ENCODE assay signal across 22 mouse cellular contexts in genomic region chr15:44134213-44134612, GRCm38 (mm10).
DNase-seq lines count a peak whose midpoint lies in the region; ATAC-seq and TF ChIP-seq lines count a peak whose summit lies in the region.
"Had no signal": no experiment of that assay in that cellular context is flagged by ENCODE, and none has a peak within 500 bp of the region (broad histone marks: within the 10 kb centered on the region; RNA-seq: fewer than 3 reads in every experiment).

No protein-coding gene starts in this region.

- 34% methylated on average over 1 of the region's 1 CpGs for WGBS in hindbrain, postnatal 0 days
- WGBS in hindbrain, embryonic 16.5 days: 61% methylated on average over 1 of the region's 1 CpGs

- no peak overlapping the region for H3K4me3 ChIP-seq in hindbrain, postnatal 0 days (ENCODE audit: low read length)
- no peak overlapping the region for H3K4me3 ChIP-seq in hindbrain, embryonic 16.5 days (ENCODE audit: low read length)
- H3K4me3 ChIP-seq in left cerebral cortex, adult 2 months: no peak overlapping the region
- H3K4me3 ChIP-seq: embryonic facial prominence, embryonic 10.5 days; heart, embryonic 12.5 days; hindbrain, embryonic 10.5 days; kidney, embryonic 15.5 days; limb, embryonic 10.5 days; neural tube, embryonic 15.5 days; stomach, embryonic 15.5 days had no signal

- H3K36me3 ChIP-seq in hindbrain, postnatal 0 days (ENCODE audit: insufficient read depth, low read length): no peaks in the 10 kb centered on the region
- H3K36me3 ChIP-seq in hindbrain, embryonic 16.5 days (ENCODE audit: control insufficient read depth, insufficient read depth, low read length): no peaks in the 10 kb centered on the region
- H3K36me3 ChIP-seq: embryonic facial prominence, embryonic 10.5 days; heart, embryonic 12.5 days; hindbrain, embryonic 10.5 days; kidney, embryonic 15.5 days; limb, embryonic 10.5 days; neural tube, embryonic 15.5 days; stomach, embryonic 15.5 days had no signal

- DNase-seq in cerebellum, postnatal 10 days: peak; percentile 25 to 29
- DNase-seq in cerebellum, adult 11 months: no peak
- peak; percentile 2 for DNase-seq in hindbrain, postnatal 0 days (ENCODE audit: low spot score)
- peak; percentile 3 for DNase-seq in left cerebral cortex, postnatal 4 days
- no peak for DNase-seq in left cerebral cortex, adult 2 months (ENCODE audit: extremely low spot score in 1 of 2, low spot score in 2 of 2)
- DNase-seq in brain, adult 2 months (ENCODE audit: low read depth, low spot score): peak; percentile 2
- DNase-seq: adrenal gland, postnatal 10 days; gastrocnemius, postnatal 25 days; heart, adult 18-20 months; heart, postnatal 10 days; liver; thymus, postnatal 25 days had no signal

- no peak overlapping the region for H3K27ac ChIP-seq in hindbrain, postnatal 0 days
- H3K27ac ChIP-seq in hindbrain, embryonic 16.5 days (ENCODE audit: low read depth, low read length): no peak overlapping the region
- no peak overlapping the region for H3K27ac ChIP-seq in left cerebral cortex, adult 2 months
- H3K27ac ChIP-seq: embryonic facial prominence, embryonic 10.5 days; hindbrain, embryonic 10.5 days; kidney, embryonic 15.5 days; limb, embryonic 10.5 days; neural tube, embryonic 15.5 days; stomach, embryonic 15.5 days had no signal

- TF ChIP-seq CTCF in hindbrain, postnatal 0 days (IDR thresholded peaks at IDR 0.05; ENCODE audit: low read depth): no peak
- no peak for TF ChIP-seq CTCF in left cerebral cortex, adult 2 months (IDR thresholded peaks at IDR 0.05)

- H3K9ac ChIP-seq in hindbrain, postnatal 0 days (replicated peaks; ENCODE audit: low read length): no peak overlapping the region
- no peak overlapping the region for H3K9ac ChIP-seq in hindbrain, embryonic 16.5 days (ENCODE audit: low read depth, low read length)
- H3K9ac ChIP-seq: heart, embryonic 12.5 days; kidney, embryonic 15.5 days; neural tube, embryonic 15.5 days; stomach, embryonic 15.5 days had no signal

- H3K4me1 ChIP-seq in hindbrain, postnatal 0 days (ENCODE audit: insufficient read depth, low read length): no peaks in the 10 kb centered on the region
- H3K4me1 ChIP-seq in hindbrain, embryonic 16.5 days (ENCODE audit: control insufficient read depth, insufficient read depth, low read depth, low read length): no peaks in the 10 kb centered on the region
- H3K4me1 ChIP-seq: embryonic facial prominence, embryonic 10.5 days; heart, embryonic 12.5 days; hindbrain, embryonic 10.5 days; kidney, embryonic 15.5 days; limb, embryonic 10.5 days; neural tube, embryonic 15.5 days; stomach, embryonic 15.5 days had no signal

- intact Hi-C loops in left cerebral cortex, postnatal 4 days (cut with DNase I): no loop called here
- intact Hi-C loops in left cerebral cortex, adult 2 months (cut with DNase I): no loop called here

- H3K9me3 ChIP-seq in hindbrain, postnatal 0 days (ENCODE audit: low read length): no peaks in the 10 kb centered on the region
- H3K9me3 ChIP-seq in hindbrain, embryonic 16.5 days (ENCODE audit: control insufficient read depth, low read length): no peaks in the 10 kb centered on the region
- H3K9me3 ChIP-seq: embryonic facial prominence, embryonic 10.5 days; heart, embryonic 12.5 days; hindbrain, embryonic 10.5 days; kidney, embryonic 15.5 days; limb, embryonic 10.5 days; neural tube, embryonic 15.5 days; stomach, embryonic 15.5 days had no signal

- no peak for ATAC-seq in hindbrain, postnatal 0 days
- ATAC-seq in hindbrain, embryonic 16.5 days: no peak
- ATAC-seq in erythroblast, adult 5-6 weeks (replicated peaks; ENCODE audit: low FRiP score, poor library complexity, severe bottlenecking): no peak
- ATAC-seq: intestine, postnatal 0 days had no signal

- H3K4me2 ChIP-seq in hindbrain, postnatal 0 days (ENCODE audit: low read depth, low read length): no peak overlapping the region
- H3K4me2 ChIP-seq in hindbrain, embryonic 16.5 days (ENCODE audit: low read length): no peak overlapping the region
- H3K4me2 ChIP-seq: heart, embryonic 12.5 days; kidney, embryonic 15.5 days; neural tube, embryonic 15.5 days; stomach, embryonic 15.5 days had no signal

- no peaks in the 10 kb centered on the region for H3K27me3 ChIP-seq in hindbrain, postnatal 0 days (ENCODE audit: insufficient read depth, low read length)
- no peaks in the 10 kb centered on the region for H3K27me3 ChIP-seq in hindbrain, embryonic 16.5 days (replicated peaks; ENCODE audit: control insufficient read depth, insufficient read depth, low read length)
- H3K27me3 ChIP-seq: heart, embryonic 12.5 days; kidney, embryonic 15.5 days; neural tube, embryonic 15.5 days; stomach, embryonic 15.5 days had no signal

Comparison
In these comparisons a context has a peak if more than half of its experiments do, and no peak if none do; other contexts are left out.
1. DNase-seq: peak in cerebellum, postnatal 10 days (2 of 2), hindbrain, postnatal 0 days (single experiment), left cerebral cortex, postnatal 4 days (single experiment) and brain, adult 2 months (single experiment); none in cerebellum, adult 11 months (single experiment) and left cerebral cortex, adult 2 months (0 of 2).